Mouse (Mus musculus) heart, postnatal 0 days (tissue): Measurements from ENCODE around the gene 1110051M20Rik. TPM values are rescaled to one million over a fixed set of nuclear protein-coding genes. Genes with fewer than 3 reads are reported as not detected.
"Not testable (repeated sequence)": the region's sequence is repeated elsewhere in the genome, so short reads cannot be mapped to it uniquely, and the experiment has no call there.

Experiments used
- ATAC-seq: fragments of 200-750 bp; cut with Nextera tagmentation; 2 replicates; pipeline ENCODE4 v1.8.0; 2017; ENCODE audit warnings: low read depth, moderate number of reproducible peaks, moderate library complexity; ENCODE audit not compliant: insufficient read depth
- DNase-seq: peaks from one replicate; pipeline ENCODE4 v3.0.0-alpha.2; 2016; ENCODE audit warnings: low spot score
- H3K27ac ChIP-seq: fragments of 300-500 bp; sonication (generic); 2 replicates; pipeline ENCODE4 v1.5.1; 2014; ENCODE audit warnings: low read depth, mild to moderate bottlenecking
- H3K27me3 ChIP-seq: fragments of 300-500 bp; sonication (generic); 2 replicates; pipeline ENCODE4 v1.6.1; 2014; ENCODE audit warnings: low read length, mixed read lengths; ENCODE audit not compliant: control insufficient read depth, insufficient read depth
- H3K36me3 ChIP-seq: fragments of 300-500 bp; sonication (generic); replicated peaks from 2 replicates; pipeline ENCODE4 v1.6.1; 2014; ENCODE audit warnings: low read length, mixed read lengths; ENCODE audit not compliant: control insufficient read depth, insufficient read depth
- H3K4me1 ChIP-seq: fragments of 300-500 bp; sonication (generic); 2 replicates; pipeline ENCODE4 v1.6.1; 2014; ENCODE audit warnings: antibody characterized with exemption; ENCODE audit not compliant: control insufficient read depth, insufficient read depth
- H3K4me2 ChIP-seq: fragments of 300-500 bp; sonication (generic); 2 replicates; pipeline ENCODE4 v1.6.1; 2014; ENCODE audit warnings: low read depth, mild to moderate bottlenecking, low read length, moderate library complexity
- H3K4me3 ChIP-seq: fragments of 300-500 bp; sonication (generic); 2 replicates; pipeline ENCODE4 v1.5.1; 2014; ENCODE audit warnings: low read depth, low read length
- H3K9ac ChIP-seq: fragments of 300-500 bp; sonication (generic); replicated peaks from 2 replicates; pipeline ENCODE4 v1.6.1; 2014; ENCODE audit warnings: low read depth, low read length, mixed read lengths
- H3K9me3 ChIP-seq: fragments of 300-500 bp; sonication (generic); replicated peaks from 2 replicates; pipeline ENCODE4 v1.6.1; 2016; ENCODE audit warnings: low read length; ENCODE audit not compliant: control insufficient read depth
- CTCF ChIP-seq: IDR thresholded peaks from 2 replicates; pipeline ENCODE4 v1.5.1; 2016; ENCODE audit warnings: antibody characterized with exemption, control low read depth, low read depth
- EP300 ChIP-seq: IDR thresholded peaks from 2 replicates; pipeline ENCODE4 v1.6.1; 2016; ENCODE audit warnings: antibody characterized with exemption, low read depth
- WGBS: fragments of 180-500 bp; shearing (Covaris S2); extraction: QIAGEN DNeasy Blood & Tissue Kit; methylation state at CpG from one replicate; pipeline ENCODE4 v1.1.7; 2014; 5-methylcytosine and 5-hydroxymethylcytosine counted together
- microRNA-seq: library from miRNA; unstranded; fragments of <30 nt; microRNA quantifications from one replicate; pipeline ENCODE4, GENCODE M21; 2016
- polyA plus RNA-seq: library from polyadenylated mRNA; unstranded; fragments of >200 nt; fragmentation: Nextera tagmentation; extraction: Ambion mirVana; gene quantifications from 2 replicates; pipeline ENCODE4 v1.2.1, GENCODE M21; 2015
- total RNA-seq: library from RNA; depleted of rRNA; stranded (reverse); fragments of >200 nt; gene quantifications from 2 replicates; pipeline ENCODE4 v1.2.3, GENCODE M21; 2014; ENCODE audit warnings: low replicate concordance; rRNA removed

Gene 1110051M20Rik
- total and polyA plus RNA-seq, 2 experiments from 2014 or later: 27.8 to 32.0 TPM

GRCm38 (mm10) chr2:91237511-91238080 is 206.9 kb downstream of the 1110051M20Rik start:
- not testable (repeated sequence) for DNase-seq, H3K4me1 ChIP-seq, H3K9ac ChIP-seq, H3K36me3 ChIP-seq, H3K27me3 ChIP-seq, H3K9me3 ChIP-seq
- peak; percentile 32 for ATAC-seq
- H3K4me3 ChIP-seq: peak overlapping the region; percentile 53
- peak overlapping the region; percentile 72 for H3K4me2 ChIP-seq
- peak; percentile 14; the same call in 1 of the 2 replicates for TF ChIP-seq CTCF
- peak overlapping the region; percentile 89 for H3K27ac ChIP-seq
- 23% methylated on average over 4 of the region's 4 CpGs for WGBS

- under 1% methylated on average over 48 of the region's 48 CpGs for WGBS
- Histone ChIP-seq H3K36me3 (0 out of 2 replicates have a peak, but pooled peaks cover 5% of the 10 kb centered on the region), H3K4me3 (peak within 1 kb of the TSS; percentile 53), H3K4me2 (peak within 1 kb of the TSS; percentile 72), H3K9me3 (no peaks in the 10 kb centered on the region), H3K9ac (peak within 1 kb of the TSS; percentile 54), H3K27ac (peak within 1 kb of the TSS; percentile 89), H3K27me3 (no peaks in the 10 kb centered on the region), H3K4me1 (no peaks in the 10 kb centered on the region)
- peak; percentile 97 for DNase-seq
- ATAC-seq: peak; percentile 99
- TF ChIP-seq EP300: peak; percentile 70; the same call in 1 of the 2 replicates
- no peak; the same call in 1 of the 2 replicates for TF ChIP-seq CTCF
These were observed 207.6 kb downstream of the 1110051M20Rik start, which contains the start of gene Ddb2 for GRCm38 (mm10) chr2:91236601-91237510. Gene Ddb2, minus strand, starts transcription at chr2:91236982.

DNA sequence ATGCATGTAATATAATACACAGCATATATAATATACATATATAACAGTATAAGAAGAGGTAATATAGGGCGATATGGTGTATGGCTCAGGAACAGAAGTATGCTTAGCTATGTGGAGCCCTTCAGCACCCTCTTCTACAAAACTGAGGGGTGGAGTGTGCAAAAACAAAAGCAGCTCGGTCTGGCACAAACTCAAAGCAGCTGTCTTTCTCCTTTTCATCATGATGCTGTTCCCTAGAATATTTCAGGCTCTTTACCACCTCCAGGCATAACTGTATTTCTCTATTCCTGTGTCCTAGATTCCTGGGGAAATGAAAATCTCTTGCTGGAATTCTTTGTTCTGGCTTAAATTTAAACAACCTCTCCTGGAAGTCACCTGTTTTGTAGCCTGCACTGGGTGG is 214.8 kb downstream of the 1110051M20Rik start:
- WGBS: 72% methylated on average over 2 of the region's 2 CpGs
- 0 out of 2 replicates have a peak, but pooled peaks cover 5% of the 10 kb centered on the region for H3K36me3 ChIP-seq
- H3K4me2 ChIP-seq: no peak overlapping the region
- DNase-seq (no peak), ATAC-seq (no peak)
- no peaks in the 10 kb centered on the region for H3K4me1 ChIP-seq
- H3K9me3 ChIP-seq: no peaks in the 10 kb centered on the region
- H3K9ac ChIP-seq: no peak overlapping the region
- no peak for TF ChIP-seq EP300
- no peak overlapping the region for H3K27ac ChIP-seq
- H3K4me3 ChIP-seq: no peak overlapping the region
- H3K27me3 ChIP-seq: no peaks in the 10 kb centered on the region

Small RNA genes lying within 50 kb of the gene (microRNA-seq; reads per million reads assigned to microRNA genes)
- gene Gm22071: not detected

Other genes starting within 250 kb of the 1110051M20Rik start
- 3.6 and 9.8 TPM in 2 replicates for gene Nr1h3, start 241.9 kb downstream of the 1110051M20Rik start, total RNA-seq
- 2.0 and 2.6 TPM in 2 replicates for gene Nr1h3, start 241.9 kb downstream of the 1110051M20Rik start, polyA plus RNA-seq
- gene Acp2, start 241.8 kb downstream of the 1110051M20Rik start, total RNA-seq: 20.3 and 22.0 TPM in 2 replicates
- 11.2 and 11.8 TPM in 2 replicates for gene Acp2, start 241.8 kb downstream of the 1110051M20Rik start, polyA plus RNA-seq
- 2.2 and 6.0 TPM in 2 replicates for gene Ddb2, start 207.7 kb downstream of the 1110051M20Rik start, total RNA-seq
- gene Ddb2, start 207.7 kb downstream of the 1110051M20Rik start, polyA plus RNA-seq: 4.7 and 6.0 TPM in 2 replicates
- 104 and 128 TPM in 2 replicates for gene Pacsin3, start 188.8 kb downstream of the 1110051M20Rik start, total RNA-seq
- gene Pacsin3, start 188.8 kb downstream of the 1110051M20Rik start, polyA plus RNA-seq: 58.7 and 59.9 TPM in 2 replicates
- gene Arfgap2, start 179.7 kb downstream of the 1110051M20Rik start, total RNA-seq: 49.9 and 56.5 TPM in 2 replicates
- 53.0 and 56.3 TPM in 2 replicates for gene Arfgap2, start 179.7 kb downstream of the 1110051M20Rik start, polyA plus RNA-seq
- 12.2 and 22.3 TPM in 2 replicates for gene Lrp4, start 12.8 kb upstream of the 1110051M20Rik start, total RNA-seq
- gene Lrp4, start 12.8 kb upstream of the 1110051M20Rik start, polyA plus RNA-seq: 2.7 and 2.8 TPM in 2 replicates
- gene Ckap5, start 82.1 kb upstream of the 1110051M20Rik start, total RNA-seq: 39.7 and 58.5 TPM in 2 replicates
- gene Ckap5, start 82.1 kb upstream of the 1110051M20Rik start, polyA plus RNA-seq: 36.8 and 41.2 TPM in 2 replicates
- gene F2, start 191.7 kb upstream of the 1110051M20Rik start, total RNA-seq: 0.08 and 1.1 TPM in 2 replicates
- gene F2, start 191.7 kb upstream of the 1110051M20Rik start, polyA plus RNA-seq: 0.12 TPM in 1 of 2 replicates, not detected in the other
- gene Zfp408, start 205.1 kb upstream of the 1110051M20Rik start, total RNA-seq: 11.1 and 17.4 TPM in 2 replicates
- 3.6 and 4.0 TPM in 2 replicates for gene Zfp408, start 205.1 kb upstream of the 1110051M20Rik start, polyA plus RNA-seq
- 85.7 and 109 TPM in 2 replicates for gene Arhgap1, start 205.2 kb upstream of the 1110051M20Rik start, total RNA-seq
- 73.9 and 76.5 TPM in 2 replicates for gene Arhgap1, start 205.2 kb upstream of the 1110051M20Rik start, polyA plus RNA-seq